Mouse (Mus musculus) forebrain, postnatal 0 days (tissue): ENCODE data around the gene Sh3bgrl. TPM values are rescaled to one million over a fixed set of nuclear protein-coding genes. Genes with fewer than 3 reads are reported as not detected.

ENCODE experiments used
- ATAC-seq: fragments of 200-750 bp; cut with Nextera tagmentation; 2 replicates; pipeline ENCODE4 v1.8.0; 2017; ENCODE audit warnings: mild to moderate bottlenecking, moderate library complexity
- DNase-seq: peaks from one replicate; pipeline ENCODE4 v3.0.0-alpha.2; 2015
- H3K27ac ChIP-seq: fragments of 300-500 bp; sonication (generic); 2 replicates; pipeline ENCODE4 v1.5.1; 2014; ENCODE audit warnings: low read depth, mild to moderate bottlenecking, antibody characterized with exemption, low read length, moderate library complexity, mixed read lengths
- H3K27me3 ChIP-seq: fragments of 300-500 bp; sonication (generic); 2 replicates; pipeline ENCODE4 v1.6.1; 2014; ENCODE audit warnings: mild to moderate bottlenecking, low read length, mixed read lengths; ENCODE audit not compliant: insufficient read depth
- H3K36me3 ChIP-seq: fragments of 300-500 bp; sonication (generic); 2 replicates; pipeline ENCODE4 v1.6.1; 2014; ENCODE audit warnings: mild to moderate bottlenecking, moderate library complexity; ENCODE audit not compliant: insufficient read depth
- H3K4me1 ChIP-seq: fragments of 300-500 bp; sonication (generic); 2 replicates; pipeline ENCODE4 v1.6.1; 2014; ENCODE audit warnings: antibody characterized with exemption; ENCODE audit not compliant: insufficient read depth
- H3K4me2 ChIP-seq: fragments of 300-500 bp; sonication (generic); 2 replicates; pipeline ENCODE4 v1.6.1; 2014; ENCODE audit warnings: low read depth, mild to moderate bottlenecking, moderate library complexity
- H3K4me3 ChIP-seq: fragments of 300-500 bp; sonication (generic); 2 replicates; pipeline ENCODE4 v1.5.1; 2014; ENCODE audit warnings: low read depth, low read length, mixed read lengths
- H3K9ac ChIP-seq: fragments of 300-500 bp; sonication (generic); 2 replicates; pipeline ENCODE4 v1.6.1; 2014; ENCODE audit warnings: mild to moderate bottlenecking
- H3K9me3 ChIP-seq: fragments of 300-500 bp; sonication (generic); 2 replicates; pipeline ENCODE4 v1.6.1; 2016; ENCODE audit warnings: low read length
- CTCF ChIP-seq: sonication (generic); IDR thresholded peaks from 2 replicates; pipeline ENCODE4 v1.5.1; 2016; ENCODE audit warnings: antibody characterized with exemption, control low read depth, low read depth
- WGBS: fragments of 180-500 bp; shearing (Covaris S2); extraction: QIAGEN DNeasy Blood & Tissue Kit; methylation state at CpG from one replicate; pipeline ENCODE4 v1.1.7; 2014; 5-methylcytosine and 5-hydroxymethylcytosine counted together
- polyA plus RNA-seq: library from polyadenylated mRNA; unstranded; fragments of >200 nt; fragmentation: Nextera tagmentation; extraction: Ambion mirVana; gene quantifications from 2 replicates; pipeline ENCODE4 v1.2.1, GENCODE M21; 2015
- total RNA-seq: library from RNA; depleted of rRNA; stranded (reverse); fragments of >200 nt; gene quantifications from 2 replicates; pipeline ENCODE4 v1.2.3, GENCODE M21; 2014

Gene Sh3bgrl
- total and polyA plus RNA-seq, 2 experiments from 2014 or later, result 193 to 213 TPM

DNA sequence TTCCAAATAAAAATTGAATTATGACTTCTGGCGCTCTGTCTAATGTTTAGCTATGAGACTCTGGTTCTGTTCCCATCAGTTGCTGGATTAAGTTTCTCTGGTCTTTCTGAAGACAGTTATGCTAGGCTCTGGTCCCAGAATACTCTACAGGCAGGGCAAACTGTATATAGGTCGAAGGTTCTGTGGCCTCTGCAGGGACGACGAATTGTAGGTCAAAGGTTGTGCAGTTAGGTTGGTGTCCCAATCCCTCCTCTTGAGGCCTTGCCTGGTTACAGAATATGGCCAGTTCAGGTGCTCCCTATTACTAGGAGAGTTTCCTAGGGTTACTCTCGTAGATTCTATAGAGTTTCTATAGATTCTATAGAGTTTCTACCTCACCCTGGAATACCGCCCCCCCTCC is 50.6 kb downstream of the Sh3bgrl start:
- Histone ChIP-seq H3K27me3 (no peaks in the 10 kb centered on the region), H3K27ac (no peak overlapping the region), H3K4me2 (no peak overlapping the region), H3K9me3 (no peaks in the 10 kb centered on the region), H3K4me1 (no peaks in the 10 kb centered on the region), H3K36me3 (no peaks in the 10 kb centered on the region), H3K9ac (no peak overlapping the region), H3K4me3 (no peak overlapping the region)
- TF ChIP-seq CTCF, result no peak
- 88% methylated on average over 6 of the region's 6 CpGs for WGBS
- no peak for ATAC-seq
- no peak for DNase-seq

DNA sequence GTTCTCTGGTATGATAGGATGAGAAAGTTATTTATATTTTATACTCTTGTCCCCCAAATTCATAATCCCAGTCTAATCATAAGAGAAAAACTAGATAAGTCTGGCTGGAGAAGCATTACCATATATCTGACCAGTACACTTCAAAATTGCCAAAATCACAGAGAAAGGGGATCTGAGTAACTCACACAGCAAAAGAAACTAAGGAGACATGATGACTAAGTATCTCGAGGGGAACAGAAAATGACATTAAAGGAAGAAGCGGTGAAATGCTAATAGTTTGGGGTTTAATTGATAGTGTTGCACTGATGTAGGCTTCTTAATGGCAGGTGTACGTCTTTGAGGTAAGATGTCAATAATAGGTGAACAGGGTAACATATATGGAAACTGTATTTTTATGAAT is 51.9 kb downstream of the Sh3bgrl start:
- Histone ChIP-seq H3K4me2 (no peak overlapping the region), H3K4me3 (no peak overlapping the region), H3K27me3 (no peaks in the 10 kb centered on the region), H3K27ac (no peak overlapping the region), H3K9ac (no peak overlapping the region), H3K36me3 (no peaks in the 10 kb centered on the region), H3K4me1 (no peaks in the 10 kb centered on the region), H3K9me3 (no peaks in the 10 kb centered on the region)
- 89% methylated on average over 3 of the region's 3 CpGs for WGBS
- DNase-seq (no peak), ATAC-seq (no peak)
- no peak for TF ChIP-seq CTCF

DNA sequence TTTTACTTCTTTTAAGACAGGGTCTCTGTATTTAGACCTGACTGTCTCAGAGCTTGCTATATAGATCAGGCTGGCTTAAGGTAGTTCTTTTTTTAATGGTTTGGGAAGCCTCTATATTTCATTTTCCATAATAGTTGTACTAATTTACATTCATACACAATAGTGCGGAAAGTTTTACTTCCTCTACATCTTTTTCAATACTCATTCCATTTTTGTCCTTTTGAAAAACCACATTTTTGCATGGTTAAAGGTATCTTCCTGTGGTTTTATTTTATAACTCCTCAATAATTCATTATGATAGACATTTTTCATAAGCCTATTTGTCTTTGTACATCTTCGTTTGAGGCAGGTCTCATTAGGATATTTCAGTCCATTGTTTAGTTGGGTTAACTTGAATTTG is 56.1 kb downstream of the Sh3bgrl start:
- no peaks in the 10 kb centered on the region for H3K27me3 ChIP-seq
- ATAC-seq, result no peak
- no peaks in the 10 kb centered on the region for H3K4me1 ChIP-seq
- no peak for TF ChIP-seq CTCF
- 94% methylated on average over 2 of the region's 2 CpGs for WGBS
- no peaks in the 10 kb centered on the region for H3K9me3 ChIP-seq
- no peak overlapping the region for H3K9ac ChIP-seq
- no peak overlapping the region for H3K4me2 ChIP-seq
- DNase-seq, result no peak
- no peak overlapping the region for H3K4me3 ChIP-seq
- no peaks in the 10 kb centered on the region for H3K36me3 ChIP-seq
- H3K27ac ChIP-seq, result no peak overlapping the region

DNA sequence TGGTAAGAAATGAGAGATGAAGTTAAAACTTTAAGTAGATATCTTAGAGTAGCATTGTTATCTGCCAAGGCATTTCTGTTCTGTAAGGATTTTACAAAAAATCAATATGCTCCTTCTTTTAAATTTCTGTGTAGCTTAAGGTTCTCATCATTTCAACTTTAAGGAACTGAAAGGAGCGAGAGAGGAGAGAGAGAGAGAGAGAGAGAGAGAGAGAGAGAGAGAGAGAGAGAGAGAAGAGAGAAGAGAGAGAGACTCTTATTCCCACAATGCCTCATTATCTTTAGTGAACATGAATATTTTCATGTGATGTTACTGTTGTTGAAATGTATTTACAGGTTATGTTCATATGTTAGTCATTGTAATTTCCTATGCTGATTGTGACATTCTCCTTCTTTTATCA is 65.2 kb downstream of the Sh3bgrl start:
- Histone ChIP-seq H3K36me3 (no peaks in the 10 kb centered on the region), H3K4me3 (no peak overlapping the region), H3K9ac (no peak overlapping the region), H3K4me2 (no peak overlapping the region), H3K9me3 (no peaks in the 10 kb centered on the region), H3K4me1 (no peaks in the 10 kb centered on the region), H3K27ac (no peak overlapping the region), H3K27me3 (no peaks in the 10 kb centered on the region)
- DNase-seq (no peak), ATAC-seq (no peak)
- TF ChIP-seq CTCF, result no peak
- 79% methylated on average over 1 of the region's 1 CpGs for WGBS

DNA sequence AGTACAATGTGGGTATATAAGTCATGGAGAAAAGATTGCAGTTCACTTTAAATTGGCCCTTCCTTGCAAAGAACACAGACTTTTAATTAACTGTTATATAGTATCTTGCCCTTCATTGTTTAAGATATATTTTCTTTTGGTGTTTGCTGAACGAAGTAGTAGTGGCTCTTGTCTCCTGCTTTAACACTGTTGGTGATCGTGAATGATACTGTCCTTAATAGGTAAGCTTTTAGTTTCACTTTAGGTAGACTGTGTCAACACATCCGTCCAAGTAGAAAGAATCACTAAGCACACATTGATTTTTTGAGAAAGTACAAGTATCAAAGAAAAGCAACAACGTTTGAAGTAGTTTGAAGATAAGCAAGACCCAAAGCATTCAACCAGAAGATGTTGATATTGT is 65.7 kb downstream of the Sh3bgrl start:
- H3K4me2 ChIP-seq, result no peak overlapping the region
- no peak for ATAC-seq

DNA sequence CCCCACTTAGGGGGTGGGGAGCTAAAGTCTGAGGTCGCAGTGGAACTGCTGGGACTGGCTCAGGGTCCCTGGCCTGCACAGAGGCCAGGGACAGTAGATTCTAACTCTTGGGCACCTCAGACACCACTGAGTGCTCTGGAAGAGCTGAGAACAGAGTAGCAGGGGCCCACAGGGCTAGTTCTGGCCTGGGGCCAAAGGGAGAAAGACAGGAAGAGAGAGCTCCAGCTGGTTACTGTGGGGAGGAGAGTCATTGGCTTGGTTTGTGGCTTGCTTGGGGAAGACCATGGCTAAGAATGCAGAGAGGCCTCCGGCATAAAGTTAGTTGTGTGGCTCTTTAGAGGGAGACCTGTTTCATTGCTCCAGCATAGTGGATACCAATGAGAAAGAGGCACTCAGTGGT is 79.9 kb downstream of the Sh3bgrl start:
- H3K4me2 ChIP-seq, result no peak overlapping the region
- H3K4me3 ChIP-seq, result no peak overlapping the region
- no peaks in the 10 kb centered on the region for H3K36me3 ChIP-seq
- 64% methylated on average over 2 of the region's 2 CpGs for WGBS
- no peaks in the 10 kb centered on the region for H3K9me3 ChIP-seq
- H3K9ac ChIP-seq, result no peak overlapping the region
- no peaks in the 10 kb centered on the region for H3K4me1 ChIP-seq
- DNase-seq, result no peak
- TF ChIP-seq CTCF, result no peak
- no peak for ATAC-seq
- H3K27ac ChIP-seq, result no peak overlapping the region
- H3K27me3 ChIP-seq, result no peaks in the 10 kb centered on the region

More for the DNA sequence above, 65.7 kb downstream of the Sh3bgrl start:
- H3K27ac ChIP-seq, result no peak overlapping the region
- H3K4me3 ChIP-seq, result no peak overlapping the region
- TF ChIP-seq CTCF, result no peak
- H3K27me3 ChIP-seq, result no peaks in the 10 kb centered on the region
- no peak overlapping the region for H3K9ac ChIP-seq
- H3K9me3 ChIP-seq, result no peaks in the 10 kb centered on the region
- DNase-seq, result no peak
- no peaks in the 10 kb centered on the region for H3K36me3 ChIP-seq
- WGBS, result 75% methylated on average over 4 of the region's 4 CpGs
- H3K4me1 ChIP-seq, result no peaks in the 10 kb centered on the region

DNA sequence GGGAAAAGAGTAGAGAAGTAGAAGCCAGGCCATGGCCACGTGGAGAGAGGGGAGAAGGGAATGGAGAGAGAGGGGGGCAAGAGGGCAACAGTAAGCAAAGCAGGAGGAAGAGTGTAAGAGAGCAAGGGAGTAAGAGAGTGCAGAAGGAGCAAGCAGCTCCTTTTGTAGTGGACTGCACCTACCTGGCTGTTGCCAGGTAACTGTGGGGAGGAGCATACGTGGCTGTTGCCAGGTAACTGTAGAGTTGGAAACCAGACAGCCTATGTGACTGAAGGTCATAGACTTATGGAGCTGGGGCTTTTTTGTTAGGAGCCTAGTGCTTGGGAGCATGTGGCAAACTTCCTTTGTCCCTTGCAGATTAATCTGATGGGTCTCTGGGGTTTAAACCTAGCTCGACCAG is 80.3 kb downstream of the Sh3bgrl start:
- Histone ChIP-seq H3K4me3 (no peak overlapping the region), H3K9ac (no peak overlapping the region), H3K9me3 (no peaks in the 10 kb centered on the region), H3K36me3 (no peaks in the 10 kb centered on the region), H3K4me2 (no peak overlapping the region), H3K27me3 (no peaks in the 10 kb centered on the region), H3K27ac (no peak overlapping the region), H3K4me1 (no peaks in the 10 kb centered on the region)
- ATAC-seq (peak; percentile 61; the same call in 1 of the 2 replicates), DNase-seq (no peak)
- WGBS, result 36% methylated on average over 3 of the region's 3 CpGs
- TF ChIP-seq CTCF, result no peak
